Mouse (Mus musculus): Measurements from ENCODE around the gene Pcsk5. TPM values are rescaled to one million over a fixed set of nuclear protein-coding genes. Genes with fewer than 3 reads are reported as not detected.

Pcsk5 gene
- polyA plus RNA-seq, 1 experiment from 2014 or later, result 1.2 TPM

DNA sequence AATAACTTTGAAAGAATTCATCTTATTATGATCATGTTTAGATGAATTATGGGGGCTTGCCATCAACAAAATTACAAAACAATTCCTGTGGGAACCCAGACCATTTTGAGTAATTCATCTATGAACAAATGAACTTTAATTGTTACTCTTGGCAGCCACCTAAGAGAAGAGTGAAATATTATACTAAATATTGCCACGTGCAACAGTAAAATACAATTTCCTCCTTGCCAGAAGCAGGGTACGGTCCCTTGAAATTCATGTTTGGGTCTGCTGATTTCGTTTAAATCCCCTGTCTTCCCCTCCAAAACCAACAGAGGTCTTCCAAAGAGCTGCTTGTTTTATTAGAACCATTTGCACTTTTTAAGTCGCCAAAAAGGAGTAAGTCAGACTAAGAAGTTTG, 221.8 kb downstream of the Pcsk5 start:
- ATAC-seq (ENCODE audit: low read depth) (no peak), DNase-seq (no peak)
- 57% methylated on average over 4 of the region's 4 CpGs for WGBS (ENCODE audit: insufficient replicate concordance)
- no peak overlapping the region for H3K27ac ChIP-seq
- no peaks in the 10 kb centered on the region for H3K4me1 ChIP-seq (replicated peaks)
- no peaks in the 10 kb centered on the region for H3K27me3 ChIP-seq
- H3K9ac ChIP-seq, result no peak overlapping the region
- H3K4me2 ChIP-seq, result no peak overlapping the region
- no peak overlapping the region for H3K4me3 ChIP-seq (replicated peaks)
- H3K9me3 ChIP-seq (replicated peaks), result no peaks in the 10 kb centered on the region
- H3K36me3 ChIP-seq, result no peaks in the 10 kb centered on the region

DNA sequence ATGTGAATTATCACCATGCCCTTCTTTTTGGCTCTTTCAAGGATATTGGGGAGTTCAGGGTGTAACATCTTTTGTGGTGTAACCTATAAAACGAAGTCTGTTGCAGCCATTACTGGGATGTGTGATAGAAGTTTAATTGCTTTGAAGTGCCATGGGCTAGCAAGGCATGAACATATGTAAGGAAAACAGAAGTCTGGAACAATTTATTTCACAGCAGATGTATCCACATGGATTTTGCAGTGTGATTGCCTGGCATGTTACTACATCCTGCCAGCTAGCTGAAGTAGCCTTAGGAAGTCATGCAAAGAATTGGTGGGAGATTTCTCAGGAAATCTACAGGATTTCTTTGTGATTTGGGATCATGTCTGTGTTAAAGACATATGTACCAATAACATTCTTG, 230.9 kb downstream of the Pcsk5 start:
- Histone ChIP-seq H3K9me3 (replicated peaks) (no peaks in the 10 kb centered on the region), H3K4me1 (replicated peaks) (no peaks in the 10 kb centered on the region), H3K9ac (no peak overlapping the region), H3K27ac (no peak overlapping the region), H3K4me3 (replicated peaks) (no peak overlapping the region), H3K36me3 (no peaks in the 10 kb centered on the region), H3K4me2 (no peak overlapping the region), H3K27me3 (no peaks in the 10 kb centered on the region)
- DNase-seq (no peak), ATAC-seq (ENCODE audit: low read depth) (no peak)
- 20% methylated on average over 1 of the region's 1 CpGs for WGBS (ENCODE audit: insufficient replicate concordance)

DNA sequence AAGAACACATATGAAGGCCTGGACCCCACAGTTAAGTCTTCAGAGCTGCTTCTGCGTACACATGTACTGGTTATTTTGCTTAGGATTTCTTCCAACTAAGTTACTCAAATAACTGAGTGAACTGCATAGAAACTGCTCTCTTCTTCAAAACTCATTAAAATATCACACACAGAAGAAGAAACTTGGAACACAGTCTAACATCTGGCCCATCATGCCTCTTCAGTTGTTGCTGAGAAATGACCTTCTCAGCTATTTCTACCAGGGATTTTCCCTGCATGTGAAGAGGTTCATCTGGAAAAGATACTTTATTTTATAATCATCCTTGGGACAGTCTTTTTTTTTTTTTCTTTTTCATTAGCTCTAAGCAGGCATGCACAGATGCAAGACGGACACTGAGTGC, 231.3 kb downstream of the Pcsk5 start:
- WGBS (ENCODE audit: insufficient replicate concordance), result 52% methylated on average over 2 of the region's 2 CpGs
- no peaks in the 10 kb centered on the region for H3K36me3 ChIP-seq
- ATAC-seq (ENCODE audit: low read depth) (no peak), DNase-seq (no peak)
- no peaks in the 10 kb centered on the region for H3K9me3 ChIP-seq (replicated peaks)
- H3K27ac ChIP-seq, result no peak overlapping the region
- no peaks in the 10 kb centered on the region for H3K4me1 ChIP-seq (replicated peaks)
- H3K9ac ChIP-seq, result no peak overlapping the region
- no peak overlapping the region for H3K4me2 ChIP-seq
- no peaks in the 10 kb centered on the region for H3K27me3 ChIP-seq
- no peak overlapping the region for H3K4me3 ChIP-seq (replicated peaks)

DNA sequence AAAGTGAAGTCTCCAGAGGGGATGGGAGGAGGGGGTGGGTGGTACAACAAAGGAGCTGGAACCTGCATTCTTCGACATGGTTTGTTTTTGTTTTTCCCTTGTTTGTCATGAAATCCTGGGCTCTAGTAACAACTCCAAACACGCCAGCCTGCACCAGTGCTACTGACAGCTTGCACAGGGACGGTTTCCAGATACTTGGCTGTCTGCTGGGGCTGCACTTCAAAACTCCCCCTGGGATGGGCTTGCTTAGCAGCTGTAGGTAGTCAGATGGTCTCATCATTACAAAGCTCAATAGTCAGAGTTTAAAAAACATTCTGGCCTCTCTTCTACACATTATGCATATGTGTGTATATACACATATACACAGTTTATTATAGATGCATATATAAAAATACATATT, 234.1 kb downstream of the Pcsk5 start:
- H3K4me2 ChIP-seq, result no peak overlapping the region
- WGBS (ENCODE audit: insufficient replicate concordance), result 30% methylated on average over 3 of the region's 3 CpGs
- H3K9ac ChIP-seq, result no peak overlapping the region
- no peaks in the 10 kb centered on the region for H3K36me3 ChIP-seq
- H3K4me3 ChIP-seq (replicated peaks), result no peak overlapping the region
- no peaks in the 10 kb centered on the region for H3K27me3 ChIP-seq
- H3K4me1 ChIP-seq (replicated peaks), result no peaks in the 10 kb centered on the region
- ATAC-seq (ENCODE audit: low read depth), result no peak
- no peaks in the 10 kb centered on the region for H3K9me3 ChIP-seq (replicated peaks)
- no peak for DNase-seq
- H3K27ac ChIP-seq, result no peak overlapping the region

DNA sequence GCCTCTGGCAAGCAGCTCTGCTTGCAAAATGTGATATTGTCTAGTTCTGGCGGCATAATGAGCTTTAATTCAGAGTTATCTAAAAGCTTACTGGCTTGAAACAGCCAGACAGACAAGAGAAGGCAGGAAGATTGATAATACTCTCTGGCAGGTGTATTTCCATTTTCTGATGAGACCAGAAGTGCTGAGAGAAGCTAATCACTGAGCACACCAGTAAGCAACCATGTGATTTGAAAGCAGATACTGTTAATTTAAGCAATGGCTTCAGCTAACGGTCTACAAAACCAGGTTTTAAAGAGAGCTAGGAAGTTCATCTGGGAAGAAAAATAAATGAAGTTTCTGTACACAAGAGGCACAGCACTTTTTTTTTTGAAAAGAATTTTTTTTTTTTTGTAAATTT, 237.1 kb downstream of the Pcsk5 start:
- H3K4me2 ChIP-seq, result no peak overlapping the region
- WGBS (ENCODE audit: insufficient replicate concordance), result 54% methylated on average over 2 of the region's 2 CpGs
- no peak overlapping the region for H3K9ac ChIP-seq
- no peak for DNase-seq
- no peak overlapping the region for H3K4me3 ChIP-seq (replicated peaks)
- no peak overlapping the region for H3K27ac ChIP-seq
- H3K9me3 ChIP-seq (replicated peaks), result no peaks in the 10 kb centered on the region
- H3K36me3 ChIP-seq, result no peaks in the 10 kb centered on the region
- no peaks in the 10 kb centered on the region for H3K27me3 ChIP-seq
- no peaks in the 10 kb centered on the region for H3K4me1 ChIP-seq (replicated peaks)
- ATAC-seq (ENCODE audit: low read depth), result no peak

DNA sequence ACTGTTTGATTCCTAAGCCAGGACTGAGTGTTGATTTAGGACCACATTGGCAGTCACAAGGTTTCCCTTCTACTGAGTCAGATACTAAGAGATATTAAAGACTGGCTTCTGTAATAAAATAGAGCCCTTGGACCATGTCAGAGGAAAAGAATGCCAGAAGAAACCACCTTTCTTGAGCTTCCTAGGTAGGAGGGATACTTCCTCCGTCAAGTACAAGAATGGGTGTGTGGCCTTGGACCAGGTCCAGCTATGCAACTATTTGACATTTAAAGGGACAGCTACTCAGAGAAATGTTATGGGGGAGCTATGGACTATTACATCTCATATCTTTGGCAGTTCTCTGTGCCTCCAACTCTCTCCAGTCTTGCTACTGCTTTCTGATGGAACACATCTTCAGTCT, 244.6 kb downstream of the Pcsk5 start:
- H3K9me3 ChIP-seq (replicated peaks), result no peaks in the 10 kb centered on the region
- no peak overlapping the region for H3K4me3 ChIP-seq (replicated peaks)
- no peak overlapping the region for H3K27ac ChIP-seq
- DNase-seq (no peak), ATAC-seq (ENCODE audit: low read depth) (no peak)
- no peaks in the 10 kb centered on the region for H3K36me3 ChIP-seq
- H3K27me3 ChIP-seq, result no peaks in the 10 kb centered on the region
- no peaks in the 10 kb centered on the region for H3K4me1 ChIP-seq (replicated peaks)
- no peak overlapping the region for H3K4me2 ChIP-seq
- 23% methylated on average over 1 of the region's 1 CpGs for WGBS (ENCODE audit: insufficient replicate concordance)
- no peak overlapping the region for H3K9ac ChIP-seq

DNA sequence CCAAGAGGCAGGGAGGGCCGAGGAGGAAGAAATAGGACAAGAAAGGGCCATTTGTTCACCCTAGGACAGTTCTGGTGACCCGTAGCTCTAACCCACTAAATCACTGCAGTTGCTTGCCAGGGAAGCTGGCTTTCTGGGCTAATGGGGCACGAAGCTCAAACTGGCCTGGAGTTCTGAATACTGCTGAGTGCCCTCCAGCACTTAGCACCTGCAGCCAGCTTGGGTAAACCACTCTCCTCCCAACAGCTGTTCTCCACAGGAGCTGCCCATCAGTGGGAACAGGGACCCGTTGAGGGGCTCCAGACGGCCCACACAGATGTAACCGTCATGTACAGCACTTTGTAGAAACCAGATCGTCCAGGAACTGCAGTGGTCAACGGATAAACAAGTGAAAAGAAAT, 246.1 kb downstream of the Pcsk5 start:
- ATAC-seq (ENCODE audit: low read depth), result no peak
- no peak for DNase-seq
- WGBS (ENCODE audit: insufficient replicate concordance), result 45% methylated on average over 8 of the region's 8 CpGs
- H3K4me3 ChIP-seq (replicated peaks), result no peak overlapping the region
- no peaks in the 10 kb centered on the region for H3K27me3 ChIP-seq
- no peaks in the 10 kb centered on the region for H3K9me3 ChIP-seq (replicated peaks)
- no peaks in the 10 kb centered on the region for H3K36me3 ChIP-seq
- no peak overlapping the region for H3K4me2 ChIP-seq
- no peak overlapping the region for H3K27ac ChIP-seq
- no peak overlapping the region for H3K9ac ChIP-seq
- H3K4me1 ChIP-seq (replicated peaks), result no peaks in the 10 kb centered on the region

DNA sequence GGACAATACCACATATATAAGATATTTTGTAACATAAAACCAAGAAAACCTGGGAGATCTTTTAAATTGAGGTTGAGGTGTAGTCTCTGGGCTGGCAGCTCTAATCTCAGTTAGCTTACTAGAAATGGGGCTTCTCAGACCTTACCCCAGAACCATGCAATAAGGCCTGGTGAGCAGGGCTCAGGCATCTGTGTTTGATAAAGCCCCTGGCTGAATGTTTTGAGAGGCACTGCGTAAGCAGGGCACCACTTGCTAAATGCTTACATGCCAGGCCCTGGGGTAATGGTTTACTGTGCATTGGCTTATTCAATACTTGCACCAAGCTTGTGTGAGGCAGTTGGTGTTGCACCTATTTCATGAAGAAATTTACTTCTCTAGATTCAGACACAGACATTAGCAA, 247.1 kb downstream of the Pcsk5 start:
- Histone ChIP-seq H3K36me3 (no peaks in the 10 kb centered on the region), H3K4me2 (no peak overlapping the region), H3K27me3 (no peaks in the 10 kb centered on the region), H3K4me1 (replicated peaks) (no peaks in the 10 kb centered on the region), H3K9me3 (replicated peaks) (no peaks in the 10 kb centered on the region), H3K27ac (no peak overlapping the region), H3K4me3 (replicated peaks) (no peak overlapping the region), H3K9ac (no peak overlapping the region)
- DNase-seq, result no peak
- no peak for ATAC-seq (ENCODE audit: low read depth)
- 78% methylated on average over 1 of the region's 1 CpGs for WGBS (ENCODE audit: insufficient replicate concordance)

DNA sequence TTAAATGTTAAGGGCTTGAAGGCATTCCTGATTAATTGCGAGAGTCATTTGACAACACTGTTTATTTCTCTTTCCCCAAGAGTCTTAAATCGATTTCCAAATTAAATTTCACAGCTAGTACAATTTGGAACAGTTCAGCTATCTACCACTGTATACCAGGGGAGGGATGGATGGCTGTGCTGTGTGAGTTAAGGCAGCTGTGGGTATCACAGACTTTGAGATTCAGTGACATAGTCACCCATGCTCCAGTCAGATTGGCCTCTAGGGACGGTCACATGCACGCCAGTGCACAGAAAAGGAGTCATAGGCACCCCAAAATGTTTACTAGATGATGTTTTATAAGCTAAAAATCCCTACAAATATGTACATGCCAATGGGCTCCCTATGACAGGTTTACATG, 260.0 kb downstream of the Pcsk5 start:
- 62% methylated on average over 4 of the region's 4 CpGs for WGBS (ENCODE audit: insufficient replicate concordance)
- Histone ChIP-seq H3K9me3 (replicated peaks) (no peaks in the 10 kb centered on the region), H3K4me1 (replicated peaks) (no peaks in the 10 kb centered on the region), H3K36me3 (no peaks in the 10 kb centered on the region), H3K4me3 (replicated peaks) (no peak overlapping the region), H3K4me2 (no peak overlapping the region), H3K27me3 (no peaks in the 10 kb centered on the region), H3K9ac (no peak overlapping the region), H3K27ac (no peak overlapping the region)
- DNase-seq, result no peak
- no peak for ATAC-seq (ENCODE audit: low read depth)

DNA sequence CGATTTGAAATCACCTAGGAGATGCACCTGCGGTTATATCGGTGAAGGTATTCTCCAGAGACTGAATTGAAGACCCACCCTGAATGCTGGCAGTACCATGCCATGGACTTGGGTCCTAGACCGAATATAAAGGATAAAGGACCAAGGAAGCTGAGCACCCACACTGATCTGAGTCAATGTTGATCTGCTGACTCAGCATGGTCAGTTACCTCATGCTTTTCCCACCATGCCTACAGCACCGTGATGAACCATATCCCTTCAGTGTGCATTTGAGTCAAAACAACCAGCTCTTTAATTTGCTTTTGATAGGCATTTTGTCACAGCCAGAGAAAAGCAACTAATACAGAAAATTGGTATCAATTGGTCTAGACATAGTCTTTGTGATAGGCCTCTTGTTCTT, 262.9 kb downstream of the Pcsk5 start:
- Histone ChIP-seq H3K27me3 (no peaks in the 10 kb centered on the region), H3K4me1 (replicated peaks) (no peaks in the 10 kb centered on the region), H3K9me3 (replicated peaks) (no peaks in the 10 kb centered on the region), H3K9ac (no peak overlapping the region), H3K36me3 (no peaks in the 10 kb centered on the region), H3K4me2 (no peak overlapping the region), H3K27ac (no peak overlapping the region), H3K4me3 (replicated peaks) (no peak overlapping the region)
- WGBS (ENCODE audit: insufficient replicate concordance), result 71% methylated on average over 5 of the region's 5 CpGs
- no peak for ATAC-seq (ENCODE audit: low read depth)
- no peak for DNase-seq

DNA sequence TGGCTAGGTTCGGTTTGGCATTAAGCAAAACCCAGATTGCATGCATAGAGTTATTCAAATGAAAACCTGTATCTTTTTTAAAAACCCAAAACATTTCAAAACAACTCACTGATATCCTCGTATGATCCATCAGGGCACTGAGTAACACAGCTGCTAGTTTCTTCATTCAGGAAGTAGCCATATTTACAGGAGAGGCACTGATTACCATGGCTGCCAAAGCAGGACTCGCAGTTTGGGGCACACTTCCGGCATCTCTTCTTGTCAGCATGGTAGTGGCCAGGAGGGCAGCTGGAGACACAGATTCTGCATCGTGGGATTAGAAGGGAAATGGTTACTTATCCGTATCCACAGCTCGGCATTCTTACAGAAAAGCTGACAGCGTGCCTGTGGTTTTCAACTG, 265.1 kb downstream of the Pcsk5 start:
- ATAC-seq (ENCODE audit: low read depth), result no peak

DNA sequence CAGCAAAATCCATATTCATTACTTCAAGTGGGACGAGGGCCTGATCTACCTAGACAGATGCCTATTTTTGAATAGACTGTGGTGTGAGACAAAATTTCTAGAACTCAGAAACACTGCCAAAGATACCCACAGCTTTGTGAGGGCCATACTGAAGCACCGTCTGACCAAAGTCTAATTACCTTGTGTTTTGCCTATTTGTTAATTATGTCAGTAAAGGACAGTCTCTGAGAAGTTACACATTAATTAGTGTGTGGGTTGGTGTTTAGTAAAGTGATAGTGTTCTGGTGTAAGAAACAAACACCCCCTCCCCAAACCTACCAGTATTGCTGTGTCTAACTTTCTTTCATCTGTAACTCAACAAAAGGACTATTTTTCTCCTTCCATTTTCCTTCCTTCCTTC, 266.5 kb downstream of the Pcsk5 start:
- no peak overlapping the region for H3K27ac ChIP-seq
- 60% methylated on average over 2 of the region's 2 CpGs for WGBS (ENCODE audit: insufficient replicate concordance)
- H3K9ac ChIP-seq, result no peak overlapping the region
- H3K4me3 ChIP-seq (replicated peaks), result no peak overlapping the region
- H3K36me3 ChIP-seq, result no peaks in the 10 kb centered on the region
- no peak overlapping the region for H3K4me2 ChIP-seq
- H3K27me3 ChIP-seq, result no peaks in the 10 kb centered on the region
- no peaks in the 10 kb centered on the region for H3K4me1 ChIP-seq (replicated peaks)
- ATAC-seq (ENCODE audit: low read depth) (no peak), DNase-seq (no peak)
- H3K9me3 ChIP-seq (replicated peaks), result no peaks in the 10 kb centered on the region

More for the DNA sequence above, 265.1 kb downstream of the Pcsk5 start:
- Histone ChIP-seq H3K27me3 (no peaks in the 10 kb centered on the region), H3K4me1 (replicated peaks) (no peaks in the 10 kb centered on the region), H3K4me3 (replicated peaks) (no peak overlapping the region), H3K4me2 (no peak overlapping the region), H3K9ac (no peak overlapping the region), H3K36me3 (no peaks in the 10 kb centered on the region), H3K27ac (no peak overlapping the region), H3K9me3 (replicated peaks) (no peaks in the 10 kb centered on the region)
- DNase-seq, result no peak
- WGBS (ENCODE audit: insufficient replicate concordance), result 71% methylated on average over 8 of the region's 8 CpGs

DNA sequence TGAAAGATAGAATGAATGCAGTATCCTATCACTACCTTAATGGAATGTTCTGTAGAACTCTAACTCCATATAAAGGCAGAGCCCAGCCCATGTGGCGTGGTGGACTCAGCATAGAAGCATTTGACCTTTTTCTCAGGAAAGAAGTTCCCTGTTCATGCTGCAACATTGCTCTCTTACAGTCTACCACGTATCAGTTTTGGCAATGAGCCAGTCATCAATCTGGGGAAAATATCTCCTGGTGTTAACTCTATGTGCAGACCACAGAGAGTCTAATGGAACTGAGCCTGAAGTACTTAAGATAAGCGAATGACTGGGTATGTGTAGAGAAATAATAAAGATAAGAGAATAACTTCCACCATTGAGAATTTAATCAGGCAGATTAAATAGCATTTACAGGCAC, 270.2 kb downstream of the Pcsk5 start:
- no peak for DNase-seq
- Histone ChIP-seq H3K4me2 (no peak overlapping the region), H3K27me3 (no peaks in the 10 kb centered on the region), H3K9me3 (replicated peaks) (no peaks in the 10 kb centered on the region), H3K9ac (no peak overlapping the region), H3K4me1 (replicated peaks) (no peaks in the 10 kb centered on the region), H3K36me3 (no peaks in the 10 kb centered on the region), H3K27ac (no peak overlapping the region), H3K4me3 (replicated peaks) (no peak overlapping the region)
- 44% methylated on average over 3 of the region's 3 CpGs for WGBS (ENCODE audit: insufficient replicate concordance)
- ATAC-seq (ENCODE audit: low read depth), result no peak

Data from liver, embryonic 13.5 days (tissue).